In genomic region chr13:3563130-3563529, GRCm38 (mm10) we compare ENCODE assay signal across 17 mouse cellular contexts. TPM values are rescaled to one million over a fixed set of nuclear protein-coding genes. Genes with fewer than 3 reads are reported as not detected.
A peak's percentile ranks its signal among the peaks of the same experiment; 100 is the strongest.
DNase-seq lines count a peak whose midpoint lies in the region; ATAC-seq and TF ChIP-seq lines count a peak whose summit lies in the region.
"Had no signal": no experiment of that assay in that cellular context is flagged by ENCODE, and none has a peak within 500 bp of the region (broad histone marks: within the 10 kb centered on the region; RNA-seq: fewer than 3 reads in every experiment).

No protein-coding gene starts in this region.

- ATAC-seq in intestine, embryonic 15.5 days: 0 out of 2 replicates have a peak, but pooled peaks have one; percentile 28
- ATAC-seq: forebrain, embryonic 14.5 days had no signal

- no peak overlapping the region for H3K27ac ChIP-seq in left cerebral cortex, adult 2 months
- no peak overlapping the region for H3K27ac ChIP-seq in intestine, embryonic 15.5 days
- H3K27ac ChIP-seq: liver, embryonic 13.5 days; midbrain, embryonic 15.5 days had no signal

- TF ChIP-seq CTCF in left cerebral cortex, adult 2 months (IDR thresholded peaks at IDR 0.05): peak; percentile 25
- no peak for TF ChIP-seq CTCF in C2C12 (IDR thresholded peaks at IDR 0.05; ENCODE audit: control insufficient read depth, insufficient read depth, insufficient read length)

- H3K36me3 ChIP-seq in C2C12 (ENCODE audit: control insufficient read depth, insufficient read depth): peaks cover 82% of the 10 kb centered on the region
- no peaks in the 10 kb centered on the region; the same call in 1 of the 2 replicates for H3K36me3 ChIP-seq in intestine, embryonic 15.5 days

- DNase-seq in left cerebral cortex, adult 2 months (ENCODE audit: extremely low spot score in 1 of 2, low spot score in 2 of 2): no peak
- no peak for DNase-seq in left cerebral cortex, postnatal 36 days (ENCODE audit: low spot score in 2 of 2)
- peak; percentile 44 for DNase-seq in 3T3-L1 (ENCODE audit: low read depth, low spot score)
- no peak for DNase-seq in right cerebral cortex, adult 18-20 months
- DNase-seq in kidney, postnatal 4 days: no peak
- DNase-seq: adrenal gland, adult 8-10 months; cerebellum, adult 8-10 months; heart, adult 18-20 months; kidney, adult 8-10 months; liver, embryonic 13.5 days; lung, postnatal 4 days; right cerebral cortex, postnatal 4 days; thymus, adult 18-20 months had no signal

- intact Hi-C loops in left cerebral cortex, adult 2 months (cut with DNase I): no loop called here
- intact Hi-C loops in left cerebral cortex, postnatal 36 days (cut with DNase I): no loop called here

- H3K4me3 ChIP-seq in left cerebral cortex, adult 2 months: no peak overlapping the region
- no peak overlapping the region for H3K4me3 ChIP-seq in C2C12 (ENCODE audit: insufficient read depth, poor library complexity, severe bottlenecking)
- H3K4me3 ChIP-seq in intestine, embryonic 15.5 days (replicated peaks): no peak overlapping the region
- H3K4me3 ChIP-seq: liver, embryonic 13.5 days; midbrain, embryonic 15.5 days had no signal

- H3K9me3 ChIP-seq in intestine, embryonic 15.5 days: no peaks in the 10 kb centered on the region
- H3K9me3 ChIP-seq: liver, embryonic 13.5 days; midbrain, embryonic 15.5 days had no signal

- H3K4me2 ChIP-seq in intestine, embryonic 15.5 days (replicated peaks): no peak overlapping the region
- H3K4me2 ChIP-seq: liver, embryonic 13.5 days; midbrain, embryonic 15.5 days had no signal

- no peak overlapping the region for H3ac ChIP-seq in C2C12 (ENCODE audit: control insufficient read depth, insufficient read length, low read depth)

- 88% methylated on average over 1 of the region's 1 CpGs for WGBS in intestine, embryonic 15.5 days

- no peaks in the 10 kb centered on the region for H3K27me3 ChIP-seq in C2C12 (ENCODE audit: control insufficient read depth, insufficient read depth, insufficient read length)
- H3K27me3 ChIP-seq in intestine, embryonic 15.5 days (replicated peaks): no peaks in the 10 kb centered on the region
- H3K27me3 ChIP-seq: liver, embryonic 13.5 days; midbrain, embryonic 15.5 days had no signal

- H3K4me1 ChIP-seq in intestine, embryonic 15.5 days (replicated peaks): no peaks in the 10 kb centered on the region
- H3K4me1 ChIP-seq: liver, embryonic 13.5 days; midbrain, embryonic 15.5 days had no signal

- H3K79me3 ChIP-seq in C2C12 (ENCODE audit: low read depth): peaks cover 4% of the 10 kb centered on the region

- H3K79me2 ChIP-seq in C2C12 (ENCODE audit: control insufficient read depth, insufficient read depth): peaks cover 2% of the 10 kb centered on the region

- H3K9ac ChIP-seq in intestine, embryonic 15.5 days: no peak overlapping the region
- H3K9ac ChIP-seq: liver, embryonic 13.5 days; midbrain, embryonic 15.5 days had no signal

TF ChIP-seq in C2C12, 6 proteins besides CTCF, POLR2A, EP300 and RAD21:
- no peak for TF ChIP-seq MYOG (IDR thresholded peaks at IDR 0.05; ENCODE audit: control insufficient read depth, extremely low read depth, insufficient read length)
- TF ChIP-seq MYOD1 (IDR thresholded peaks at IDR 0.05; ENCODE audit: control insufficient read depth, insufficient read length, low read depth): no peak
- no peak for TF ChIP-seq MAX (IDR thresholded peaks at IDR 0.05)
- no peak for TF ChIP-seq FOSL1 (IDR thresholded peaks at IDR 0.05; ENCODE audit: insufficient read depth, low read length, poor library complexity, severe bottlenecking)
- TF ChIP-seq CEBPB (IDR thresholded peaks at IDR 0.05; ENCODE audit: low read depth): no peak
- peak; percentile 15 for TF ChIP-seq USF1 (IDR thresholded peaks at IDR 0.05; ENCODE audit: low read depth)
TF ChIP-seq in C2C12: peak in this region for 1.

RNA-seq across cellular contexts. Expression of gene Gdi2, which starts 25.3 kb away (rescaled TPM):
- total RNA-seq in left cerebral cortex, adult 2 months (2021): 100 to 1,000 TPM; 269 to 312 TPM
- total RNA-seq in left cerebral cortex, postnatal 36 days (2021): 100 to 1,000 TPM; 277 to 299 TPM
- polyA plus RNA-seq in C2C12 (2012; fragmentation: generic; extraction: Trizol): 283 TPM
- 427 and 443 TPM in 2 replicates for polyA plus RNA-seq in intestine, embryonic 15.5 days (2015; fragmentation: Nextera tagmentation; extraction: Ambion mirVana)

RNA-seq across cellular contexts. Expression of gene Fam208b, which starts 47.8 kb away (rescaled TPM):
- total RNA-seq in left cerebral cortex, adult 2 months (2021): 10 to 100 TPM; 28.5 to 28.7 TPM
- 10 to 100 TPM; 23.2 to 29.2 TPM for total RNA-seq in left cerebral cortex, postnatal 36 days (2021)
- 3.7 TPM for polyA plus RNA-seq in C2C12 (2012; fragmentation: generic; extraction: Trizol)
- 8.6 and 12.7 TPM in 2 replicates for polyA plus RNA-seq in intestine, embryonic 15.5 days (2015; fragmentation: Nextera tagmentation; extraction: Ambion mirVana)
